Mouse (Mus musculus) midbrain, embryonic 11.5 days (tissue): Measurements from ENCODE around the gene Sorcs1. TPM values are rescaled to one million over a fixed set of nuclear protein-coding genes. Genes with fewer than 3 reads are reported as not detected.

Source experiments
- ATAC-seq: fragments of 200-750 bp; cut with Nextera tagmentation; 2 replicates; pipeline ENCODE4 v1.8.0; 2017; ENCODE audit warnings: moderate TSS enrichment, moderate library complexity; ENCODE audit not compliant: low FRiP score
- DNase-seq: peaks from one replicate; pipeline ENCODE4 v3.0.0; 2015; ENCODE audit warnings: low spot score; ENCODE audit errors: missing footprints
- H3K27ac ChIP-seq: fragments of 300-500 bp; sonication (generic); 2 replicates; pipeline ENCODE4 v1.5.1; 2014; ENCODE audit warnings: low read depth, low read length
- H3K27me3 ChIP-seq: fragments of 300-500 bp; sonication (generic); 2 replicates; pipeline ENCODE4 v1.6.1; 2014; ENCODE audit warnings: mild to moderate bottlenecking, low read length, moderate library complexity, mixed read lengths; ENCODE audit not compliant: control insufficient read depth, insufficient read depth
- H3K36me3 ChIP-seq: fragments of 300-500 bp; sonication (generic); 2 replicates; pipeline ENCODE4 v1.6.1; 2014; ENCODE audit warnings: mild to moderate bottlenecking, low read length, moderate library complexity, mixed read lengths; ENCODE audit not compliant: control insufficient read depth, insufficient read depth
- H3K4me1 ChIP-seq: fragments of 300-500 bp; sonication (generic); 2 replicates; pipeline ENCODE4 v1.6.1; 2014; ENCODE audit warnings: low read length; ENCODE audit not compliant: control insufficient read depth, insufficient read depth
- H3K4me2 ChIP-seq: fragments of 300-500 bp; sonication (generic); 2 replicates; pipeline ENCODE4 v1.6.1; 2014; ENCODE audit warnings: mild to moderate bottlenecking, moderate library complexity
- H3K4me3 ChIP-seq: fragments of 300-500 bp; sonication (generic); 2 replicates; pipeline ENCODE4 v1.5.1; 2014; ENCODE audit warnings: low read depth, low read length
- H3K9ac ChIP-seq: fragments of 300-500 bp; sonication (generic); 2 replicates; pipeline ENCODE4 v1.6.1; 2014; ENCODE audit warnings: low read length
- H3K9me3 ChIP-seq: fragments of 300-500 bp; sonication (generic); 2 replicates; pipeline ENCODE4 v1.6.1; 2016; ENCODE audit warnings: low read length; ENCODE audit not compliant: control insufficient read depth
- WGBS: fragments of 180-500 bp; shearing (Covaris S2); extraction: QIAGEN DNeasy Blood & Tissue Kit; methylation state at CpG from one replicate; pipeline ENCODE4 v1.1.7; 2014; 5-methylcytosine and 5-hydroxymethylcytosine counted together
- polyA plus RNA-seq: library from polyadenylated mRNA; unstranded; fragments of >200 nt; fragmentation: Nextera tagmentation; extraction: Ambion mirVana; gene quantifications from 2 replicates; pipeline ENCODE4 v1.2.1, GENCODE M21; 2014

Gene Sorcs1
- polyA plus RNA-seq, 1 experiment from 2014 or later = 2.0 TPM

DNA sequence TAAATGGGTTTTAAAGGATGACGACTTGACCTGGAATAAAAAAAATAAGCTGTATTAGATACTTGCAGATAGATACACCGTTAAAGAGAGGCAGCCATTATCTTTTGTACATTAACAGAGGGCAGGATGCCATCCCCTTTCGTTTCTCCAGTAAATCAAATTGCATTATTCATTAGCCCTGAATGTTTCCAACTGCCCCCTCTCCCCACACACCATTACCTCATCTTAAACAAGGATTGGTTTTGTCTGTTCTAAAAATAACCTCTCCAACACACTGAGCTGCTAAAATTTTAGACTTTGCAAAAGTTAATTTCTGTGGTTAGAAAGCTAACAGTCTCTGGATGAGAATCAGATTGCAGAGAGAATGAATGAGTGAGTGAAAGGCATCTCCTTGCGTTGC, 156.5 kb downstream of the Sorcs1 start:
- H3K9me3 ChIP-seq = no peaks in the 10 kb centered on the region
- no peak overlapping the region for H3K4me2 ChIP-seq
- no peak overlapping the region for H3K4me3 ChIP-seq
- DNase-seq (peak; percentile 75), ATAC-seq (no peak)
- H3K4me1 ChIP-seq = no peaks in the 10 kb centered on the region
- H3K9ac ChIP-seq = no peak overlapping the region
- H3K27me3 ChIP-seq = no peaks in the 10 kb centered on the region
- 82% methylated on average over 4 of the region's 4 CpGs for WGBS
- no peak overlapping the region for H3K27ac ChIP-seq
- no peaks in the 10 kb centered on the region for H3K36me3 ChIP-seq

DNA sequence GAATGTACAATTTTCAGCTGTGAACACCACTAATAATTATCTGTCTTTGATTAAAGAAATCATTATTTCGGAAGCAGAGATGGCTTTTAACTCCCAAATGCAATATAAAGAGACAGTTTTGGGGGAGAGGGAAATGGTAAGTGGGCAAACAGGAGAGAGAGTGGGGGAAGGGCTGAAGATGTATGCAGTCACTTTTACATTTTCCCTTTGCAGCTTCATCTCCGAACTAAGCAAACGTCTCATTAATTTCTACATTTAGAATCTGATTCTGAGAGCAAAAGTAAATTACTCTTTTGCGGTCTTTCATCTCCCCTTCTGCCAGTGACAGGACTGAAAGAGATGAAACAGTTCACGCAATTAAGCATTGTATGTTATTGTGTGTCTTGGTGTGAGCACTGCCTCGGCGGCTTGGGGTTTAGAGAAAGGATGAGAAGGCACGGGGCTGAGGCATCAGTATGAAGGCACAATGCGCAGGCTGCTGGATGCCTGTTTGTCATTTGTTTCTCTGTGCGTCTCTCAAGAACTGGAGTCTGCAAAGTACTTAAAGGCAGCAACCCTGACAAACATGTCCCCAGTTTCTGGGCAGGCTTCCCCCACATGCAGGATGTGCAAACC, 163.3 kb downstream of the Sorcs1 start:
- H3K36me3 ChIP-seq = no peaks in the 10 kb centered on the region
- WGBS = 56% methylated on average over 10 of the region's 10 CpGs
- H3K4me2 ChIP-seq = 0 out of 2 replicates have a peak overlapping the region, but pooled peaks have one; percentile 8
- no peak overlapping the region for H3K27ac ChIP-seq
- H3K4me3 ChIP-seq = no peak overlapping the region
- peak; percentile 82 for DNase-seq
- no peaks in the 10 kb centered on the region for H3K4me1 ChIP-seq
- ATAC-seq = no peak
- H3K9me3 ChIP-seq = no peaks in the 10 kb centered on the region
- no peak overlapping the region for H3K9ac ChIP-seq
- H3K27me3 ChIP-seq = no peaks in the 10 kb centered on the region

DNA sequence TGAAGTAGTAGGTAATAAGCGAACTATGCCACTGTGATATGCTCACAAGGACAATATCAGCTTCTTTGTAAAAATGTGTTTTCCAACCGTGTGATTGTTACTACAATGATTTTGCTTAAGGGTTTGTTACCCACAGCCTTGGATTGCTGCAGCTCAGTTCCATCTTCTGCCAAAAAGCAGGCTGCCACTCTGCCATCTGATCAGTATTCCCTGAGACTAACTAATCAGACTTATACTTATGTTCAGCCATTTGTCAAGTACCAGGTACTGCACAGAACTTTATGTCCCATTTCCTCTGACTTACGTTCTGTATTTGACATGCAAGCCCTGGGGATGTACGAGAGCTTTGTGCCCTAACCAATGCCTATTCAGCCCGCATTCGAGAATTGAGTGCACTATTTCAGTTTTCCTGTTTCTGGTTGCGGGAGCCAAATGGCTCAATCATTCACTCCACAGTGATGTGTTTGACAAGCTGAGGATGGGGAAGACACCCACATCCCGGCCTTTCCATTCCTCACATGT, 164.1 kb downstream of the Sorcs1 start:
- Histone ChIP-seq H3K27me3 (no peaks in the 10 kb centered on the region), H3K9me3 (no peaks in the 10 kb centered on the region), H3K4me2 (no peak overlapping the region), H3K4me3 (no peak overlapping the region), H3K9ac (no peak overlapping the region), H3K27ac (no peak overlapping the region), H3K36me3 (no peaks in the 10 kb centered on the region), H3K4me1 (no peaks in the 10 kb centered on the region)
- DNase-seq = peak; percentile 45
- no peak for ATAC-seq
- WGBS = 79% methylated on average over 8 of the region's 8 CpGs

DNA sequence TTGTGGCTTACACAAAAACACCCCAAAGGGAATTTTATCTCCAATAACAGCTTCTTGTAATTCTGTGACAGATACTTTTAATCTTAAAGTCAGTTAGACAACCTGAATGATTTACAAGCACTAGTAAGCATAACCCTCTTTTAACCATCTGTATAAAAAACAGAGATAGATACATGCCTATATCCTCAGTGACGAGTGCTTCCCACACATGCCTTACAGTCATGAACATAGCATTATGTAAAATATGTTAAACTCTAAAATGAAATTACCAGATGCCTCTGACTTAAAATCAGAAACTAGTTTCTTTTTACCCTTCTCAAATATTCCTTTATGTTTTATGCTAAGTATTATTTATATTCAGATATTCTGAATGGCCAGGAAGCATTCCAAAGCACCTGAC, 175.6 kb downstream of the Sorcs1 start:
- H3K4me2 ChIP-seq = no peak overlapping the region
- no peak overlapping the region for H3K9ac ChIP-seq
- peak; percentile 73 for DNase-seq
- no peak for ATAC-seq
- no peaks in the 10 kb centered on the region for H3K27me3 ChIP-seq
- 86% methylated on average over 1 of the region's 1 CpGs for WGBS
- H3K27ac ChIP-seq = no peak overlapping the region
- no peaks in the 10 kb centered on the region for H3K9me3 ChIP-seq
- no peaks in the 10 kb centered on the region for H3K4me1 ChIP-seq
- H3K4me3 ChIP-seq = no peak overlapping the region
- H3K36me3 ChIP-seq = no peaks in the 10 kb centered on the region

DNA sequence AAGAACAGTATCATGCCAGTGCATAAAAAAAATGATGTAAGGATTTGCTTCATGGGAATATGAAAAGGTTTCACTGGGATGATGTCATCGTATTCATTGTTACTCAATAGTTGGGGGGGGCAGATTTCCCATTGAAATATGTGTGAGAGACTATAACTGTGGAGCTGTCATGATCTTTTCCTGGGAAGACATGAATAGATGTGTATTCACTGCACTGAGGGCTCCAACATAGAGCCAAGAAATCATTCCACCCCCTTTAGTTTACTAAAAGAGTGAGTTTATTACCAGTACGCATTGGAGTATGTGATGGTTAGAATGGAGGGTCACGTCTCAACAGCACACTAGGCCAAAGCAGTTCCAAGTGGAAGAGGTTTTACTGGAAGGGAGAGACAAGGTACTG, 187.3 kb downstream of the Sorcs1 start:
- no peak overlapping the region for H3K4me2 ChIP-seq
- H3K27ac ChIP-seq = no peak overlapping the region
- peak; percentile 45 for DNase-seq
- H3K4me1 ChIP-seq = peaks cover 7% of the 10 kb centered on the region; the same call in 1 of the 2 replicates
- H3K27me3 ChIP-seq = no peaks in the 10 kb centered on the region
- no peak overlapping the region for H3K4me3 ChIP-seq
- no peak overlapping the region for H3K9ac ChIP-seq
- H3K36me3 ChIP-seq = no peaks in the 10 kb centered on the region
- no peaks in the 10 kb centered on the region for H3K9me3 ChIP-seq
- WGBS = 97% methylated on average over 3 of the region's 3 CpGs
- ATAC-seq = no peak

DNA sequence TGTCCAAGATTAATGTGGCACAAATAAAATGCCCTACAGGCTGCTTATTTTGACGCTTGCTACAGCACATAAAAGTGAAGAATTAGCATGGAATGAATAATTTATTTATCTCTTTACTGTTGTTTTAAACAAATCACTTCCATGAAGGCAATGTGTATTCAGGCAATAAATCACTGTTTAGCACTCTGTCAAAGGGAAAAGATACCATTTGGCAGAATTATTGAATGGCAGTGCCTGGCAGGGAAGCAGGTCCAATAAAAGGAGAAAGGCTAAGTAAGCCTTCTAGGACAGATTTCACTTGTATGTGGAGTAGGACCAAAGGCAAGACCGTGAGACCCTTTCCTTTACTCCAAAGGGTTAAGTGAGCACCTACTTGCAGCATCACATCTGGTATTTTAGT, 187.7 kb downstream of the Sorcs1 start:
- no peak overlapping the region for H3K27ac ChIP-seq
- H3K9ac ChIP-seq = no peak overlapping the region
- 79% methylated on average over 2 of the region's 2 CpGs for WGBS
- no peaks in the 10 kb centered on the region for H3K36me3 ChIP-seq
- no peaks in the 10 kb centered on the region for H3K9me3 ChIP-seq
- H3K4me1 ChIP-seq = peaks cover 7% of the 10 kb centered on the region; the same call in 1 of the 2 replicates
- no peak overlapping the region for H3K4me3 ChIP-seq
- no peaks in the 10 kb centered on the region for H3K27me3 ChIP-seq
- DNase-seq = peak; percentile 44
- no peak overlapping the region for H3K4me2 ChIP-seq
- no peak for ATAC-seq

DNA sequence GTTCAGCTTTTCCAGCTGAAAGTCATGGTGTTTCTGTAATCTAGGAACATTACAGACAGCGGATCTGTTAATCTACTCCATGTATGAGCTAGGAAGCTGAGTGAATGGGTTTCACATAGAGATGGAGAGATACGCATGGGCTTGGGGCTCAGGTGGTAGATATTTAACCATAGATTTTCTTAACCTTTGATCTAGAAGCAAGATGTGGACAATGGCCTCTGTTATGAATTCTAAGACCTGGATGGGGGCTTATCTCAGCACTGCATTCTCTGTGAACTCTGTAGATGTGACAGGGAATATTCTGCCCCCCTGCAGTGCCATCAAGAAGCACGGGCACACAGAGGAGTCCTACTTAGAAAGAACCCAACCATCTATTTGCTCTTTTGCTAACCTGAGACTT, 188.7 kb downstream of the Sorcs1 start:
- Histone ChIP-seq H3K9ac (no peak overlapping the region), H3K27me3 (no peaks in the 10 kb centered on the region), H3K27ac (no peak overlapping the region), H3K9me3 (no peaks in the 10 kb centered on the region), H3K4me3 (no peak overlapping the region), H3K36me3 (no peaks in the 10 kb centered on the region), H3K4me1 (peaks cover 7% of the 10 kb centered on the region; the same call in 1 of the 2 replicates), H3K4me2 (no peak overlapping the region)
- no peak for ATAC-seq
- peak; percentile 82 for DNase-seq
- 76% methylated on average over 3 of the region's 3 CpGs for WGBS

DNA sequence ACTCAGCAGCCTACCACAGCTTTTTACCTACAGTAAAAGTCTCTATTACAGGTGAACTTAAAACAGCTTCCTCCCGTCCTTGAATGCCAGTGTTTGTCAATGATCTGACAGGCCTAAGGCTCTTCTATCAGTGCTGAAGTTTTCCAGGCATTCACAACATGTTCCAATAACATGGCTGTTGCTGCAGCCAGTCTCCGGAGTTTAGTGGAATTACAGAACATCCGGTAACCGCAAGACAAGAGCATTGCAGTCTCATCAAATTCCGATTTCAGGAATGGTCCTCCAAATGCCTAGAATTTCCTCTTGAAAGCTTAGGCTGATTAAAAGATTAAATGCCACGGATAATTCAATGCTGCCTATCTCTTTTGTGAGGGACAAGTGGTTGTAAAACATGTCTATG, 190.0 kb downstream of the Sorcs1 start:
- no peaks in the 10 kb centered on the region for H3K36me3 ChIP-seq
- H3K9ac ChIP-seq = no peak overlapping the region
- H3K4me2 ChIP-seq = no peak overlapping the region
- DNase-seq = peak; percentile 90
- no peaks in the 10 kb centered on the region for H3K27me3 ChIP-seq
- H3K4me1 ChIP-seq = peaks cover 7% of the 10 kb centered on the region; the same call in 1 of the 2 replicates
- 20% methylated on average over 6 of the region's 6 CpGs for WGBS
- no peak for ATAC-seq
- H3K4me3 ChIP-seq = no peak overlapping the region
- H3K27ac ChIP-seq = no peak overlapping the region
- H3K9me3 ChIP-seq = no peaks in the 10 kb centered on the region

DNA sequence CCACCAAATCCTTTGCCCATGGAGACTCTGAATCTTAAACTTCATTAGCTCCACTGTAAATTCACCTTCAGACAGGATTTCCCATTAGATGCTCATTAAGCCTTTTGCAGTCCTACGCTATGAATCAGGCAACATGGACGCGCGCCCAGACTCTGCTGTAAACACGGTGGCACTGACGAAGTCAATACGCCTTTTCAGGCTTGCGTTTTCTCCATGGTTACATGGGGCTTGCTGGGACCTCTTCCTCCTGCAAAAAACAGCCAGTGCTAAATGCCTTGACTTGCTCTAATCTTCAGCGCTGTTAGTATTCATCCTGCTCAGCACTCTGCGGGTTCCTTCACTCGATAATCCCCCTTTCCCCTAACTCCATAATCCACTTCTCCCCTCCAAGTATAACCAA, 190.7 kb downstream of the Sorcs1 start:
- Histone ChIP-seq H3K27me3 (no peaks in the 10 kb centered on the region), H3K36me3 (no peaks in the 10 kb centered on the region), H3K27ac (no peak overlapping the region), H3K9ac (no peak overlapping the region), H3K4me3 (peak overlapping the region; percentile 2; the same call in 1 of the 2 replicates), H3K4me1 (peaks cover 7% of the 10 kb centered on the region; the same call in 1 of the 2 replicates), H3K9me3 (no peaks in the 10 kb centered on the region), H3K4me2 (peak overlapping the region; percentile 39)
- DNase-seq (peak; percentile 86), ATAC-seq (peak; percentile 73)
- WGBS = 11% methylated on average over 11 of the region's 11 CpGs
